8 mouse cellular contexts compared by ENCODE assay signal in genomic region chr5:123746253-123746652, GRCm38 (mm10). TPM values are rescaled to one million over a fixed set of nuclear protein-coding genes. Genes with fewer than 3 reads are reported as not detected.
A peak's percentile ranks its signal among the peaks of the same experiment; 100 is the strongest.
DNase-seq lines count a peak whose midpoint lies in the region; ATAC-seq and TF ChIP-seq lines count a peak whose summit lies in the region.

No protein-coding gene starts in this region.

- intact Hi-C loops in heart, postnatal 25 days (cut with DNase I) = no loop called here

- peak overlapping the region; percentile 88 for H3K9ac ChIP-seq in heart, embryonic 14.5 days (ENCODE audit: low read length)
- H3K9ac ChIP-seq in MEL (ENCODE audit: control insufficient read depth, low read depth, low read length, poor library complexity, severe bottlenecking) = no peak overlapping the region
- H3K9ac ChIP-seq in hindbrain, embryonic 11.5 days (ENCODE audit: low read depth, low read length) = no peak overlapping the region
- H3K9ac ChIP-seq in midbrain, embryonic 12.5 days (replicated peaks) = 0 out of 2 replicates have a peak overlapping the region, but pooled peaks have one; percentile 17

- DNase-seq in heart, postnatal 25 days (ENCODE audit: low spot score) = no peak
- no peak for DNase-seq in MEL (ENCODE audit: low read depth, low spot score)
- no peak for DNase-seq in hindbrain, embryonic 11.5 days (ENCODE audit: low spot score)
- DNase-seq in embryo, embryonic 10 days (ENCODE audit: low spot score) = no peak
- DNase-seq in frontal cortex, adult 2 months (ENCODE audit: extremely low spot score in 1 of 2, low spot score in 1 of 2) = no peak
- no peak for DNase-seq in lung, postnatal 36 days

- peak overlapping the region in 1 of 2 experiments; percentile 30; a peak in 1 of 4 replicates for H3K27ac ChIP-seq in heart, embryonic 14.5 days (replicated peaks in 1 of 2; ENCODE audit: control insufficient read depth in 1 of 2, insufficient read depth in 1 of 2, low read depth in 2 of 2, low read length in 2 of 2)
- no peak overlapping the region for H3K27ac ChIP-seq in MEL (ENCODE audit: control insufficient read depth, low read depth, low read length)
- no peak overlapping the region for H3K27ac ChIP-seq in hindbrain, embryonic 11.5 days (ENCODE audit: low read depth, low read length)
- no peak overlapping the region for H3K27ac ChIP-seq in midbrain, embryonic 12.5 days (replicated peaks)

- no peak for TF ChIP-seq CTCF in MEL (IDR thresholded peaks at IDR 0.05 in 2 of 3, conservative IDR thresholded peaks at IDR 0.05 in 1 of 3; ENCODE audit: control insufficient read depth in 1 of 3, insufficient read depth in 1 of 3, low read depth in 2 of 3, low read length in 3 of 3, poor library complexity in 1 of 3, severe bottlenecking in 1 of 3)

- TF ChIP-seq EP300 in MEL (IDR thresholded peaks at IDR 0.05; ENCODE audit: low read depth in 1 of 2, low read length in 2 of 2) = peak; percentile 84 to 87

- no peaks in the 10 kb centered on the region for H3K9me3 ChIP-seq in heart, embryonic 14.5 days (ENCODE audit: control insufficient read depth, low read length)
- H3K9me3 ChIP-seq in MEL (replicated peaks; ENCODE audit: insufficient read depth, low read length) = no peaks in the 10 kb centered on the region
- H3K9me3 ChIP-seq in hindbrain, embryonic 11.5 days (ENCODE audit: control insufficient read depth, low read length) = no peaks in the 10 kb centered on the region
- no peaks in the 10 kb centered on the region for H3K9me3 ChIP-seq in midbrain, embryonic 12.5 days

- H3K4me3 ChIP-seq in heart, embryonic 14.5 days (ENCODE audit: control insufficient read depth in 1 of 2, insufficient read depth in 1 of 2, low read depth in 1 of 2, low read length in 2 of 2) = 0 out of 4 replicates have a peak overlapping the region, but pooled peaks of 1 of the 2 experiments have one; percentile 77
- H3K4me3 ChIP-seq in MEL (ENCODE audit: control insufficient read depth in 1 of 2, insufficient read depth in 1 of 2, low read depth in 2 of 2, low read length in 2 of 2) = 0 out of 4 replicates have a peak overlapping the region, but pooled peaks of 1 of the 2 experiments have one; percentile 77
- H3K4me3 ChIP-seq in hindbrain, embryonic 11.5 days (ENCODE audit: low read depth, low read length) = 0 out of 2 replicates have a peak overlapping the region, but pooled peaks have one; percentile 12
- peak overlapping the region; percentile 76 for H3K4me3 ChIP-seq in midbrain, embryonic 12.5 days

- peaks cover 38% of the 10 kb centered on the region for H3K36me3 ChIP-seq in heart, embryonic 14.5 days (ENCODE audit: control insufficient read depth, insufficient read depth, low read length)
- peaks cover 44 to 45% of the 10 kb centered on the region in 2 experiments for H3K36me3 ChIP-seq in MEL (ENCODE audit: control insufficient read depth in 1 of 2, insufficient read depth in 2 of 2, low read length in 2 of 2)
- no peaks in the 10 kb centered on the region; the same call in 1 of the 2 replicates for H3K36me3 ChIP-seq in hindbrain, embryonic 11.5 days (ENCODE audit: control insufficient read depth, insufficient read depth, low read length)
- peaks cover 26% of the 10 kb centered on the region for H3K36me3 ChIP-seq in midbrain, embryonic 12.5 days

- H3K4me1 ChIP-seq in heart, embryonic 14.5 days (ENCODE audit: control insufficient read depth in 2 of 2, insufficient read depth in 2 of 2, low read length in 2 of 2) = peaks cover 3 to 23% of the 10 kb centered on the region in 2 experiments; a peak in 3 of 4 replicates
- H3K4me1 ChIP-seq in MEL (ENCODE audit: control insufficient read depth in 1 of 2, insufficient read depth in 2 of 2, low read length in 2 of 2) = peaks cover 11 to 16% of the 10 kb centered on the region in 2 experiments
- peaks cover 6% of the 10 kb centered on the region for H3K4me1 ChIP-seq in hindbrain, embryonic 11.5 days (replicated peaks; ENCODE audit: control insufficient read depth, insufficient read depth, low read length)
- H3K4me1 ChIP-seq in midbrain, embryonic 12.5 days = peaks cover 28% of the 10 kb centered on the region

- ATAC-seq in heart, embryonic 14.5 days (ENCODE audit: insufficient number of reproducible peaks, insufficient read depth, low FRiP score, low read depth) = no peak
- no peak for ATAC-seq in hindbrain, embryonic 11.5 days (ENCODE audit: low FRiP score)
- no peak for ATAC-seq in midbrain, embryonic 12.5 days (ENCODE audit: low FRiP score, low read depth)

- peaks cover 51% of the 10 kb centered on the region for H3K79me2 ChIP-seq in MEL (ENCODE audit: control insufficient read depth, insufficient read depth, low read length, poor library complexity)

- no peak for TF ChIP-seq POLR2A in MEL (IDR thresholded peaks at IDR 0.05; ENCODE audit: control insufficient read depth in 1 of 2, insufficient read depth in 1 of 2, low read depth in 1 of 2, low read length in 2 of 2, poor library complexity in 1 of 2)

- no peak for TF ChIP-seq RAD21 in MEL (IDR thresholded peaks at IDR 0.05; ENCODE audit: low read depth, low read length)

- H3K27me3 ChIP-seq in heart, embryonic 14.5 days (ENCODE audit: control insufficient read depth, insufficient read depth, low read length) = no peaks in the 10 kb centered on the region
- H3K27me3 ChIP-seq in MEL (ENCODE audit: control insufficient read depth in 1 of 2, insufficient read depth in 2 of 2, low read length in 2 of 2) = no peaks in the 10 kb centered on the region
- no peaks in the 10 kb centered on the region for H3K27me3 ChIP-seq in hindbrain, embryonic 11.5 days (ENCODE audit: control insufficient read depth, insufficient read depth, low read length)
- H3K27me3 ChIP-seq in midbrain, embryonic 12.5 days = no peaks in the 10 kb centered on the region

- peak overlapping the region; percentile 84 for H3K4me2 ChIP-seq in heart, embryonic 14.5 days (ENCODE audit: low read length)
- H3K4me2 ChIP-seq in hindbrain, embryonic 11.5 days (replicated peaks; ENCODE audit: low read depth, low read length) = peak overlapping the region; percentile 69; the same call in 1 of the 2 replicates
- peak overlapping the region; percentile 87 for H3K4me2 ChIP-seq in midbrain, embryonic 12.5 days (replicated peaks)

TF ChIP-seq in MEL, 35 proteins besides CTCF, POLR2A, EP300 and RAD21 (continues in another document):
- TF ChIP-seq KAT2A (conservative IDR thresholded peaks at IDR 0.05; ENCODE audit: low read depth, low read length) (no peak), NELFE (IDR thresholded peaks at IDR 0.05; ENCODE audit: low read depth, low read length) (no peak), USF1 (IDR thresholded peaks at IDR 0.05; ENCODE audit: low read depth, low read length) (no peak), MXI1 (IDR thresholded peaks at IDR 0.05; ENCODE audit: low read depth, low read length) (no peak; the same call in 1 of the 2 replicates), GATA1 (IDR thresholded peaks at IDR 0.05; ENCODE audit: low read depth, low read length) (peak; percentile 91), ELF1 (IDR thresholded peaks at IDR 0.05; ENCODE audit: low read depth, low read length) (no peak), CHD1 (IDR thresholded peaks at IDR 0.05; ENCODE audit: low read depth, low read length) (no peak), BHLHE40 (IDR thresholded peaks at IDR 0.05; ENCODE audit: borderline replicate concordance, low read depth, low read length) (0 out of 2 replicates have a peak, but pooled peaks have one; percentile 28), MYB (IDR thresholded peaks at IDR 0.05; ENCODE audit: low read depth, low read length) (peak; percentile 57; the same call in 1 of the 2 replicates), HCFC1 (IDR thresholded peaks at IDR 0.05; ENCODE audit: low read depth, low read length) (no peak), MAZ (IDR thresholded peaks at IDR 0.05; ENCODE audit: low read depth, low read length) (no peak), SMC3 (IDR thresholded peaks at IDR 0.05; ENCODE audit: low read depth, low read length) (no peak), MAFK (IDR thresholded peaks at IDR 0.05; ENCODE audit: borderline replicate concordance, low read depth, low read length) (peak; percentile 43; the same call in 1 of the 2 replicates), ETS1 (IDR thresholded peaks at IDR 0.05; ENCODE audit: low read depth, low read length) (peak; percentile 94), TAL1 (IDR thresholded peaks at IDR 0.05; ENCODE audit: low read length) (peak; percentile 53), SIN3A (IDR thresholded peaks at IDR 0.05; ENCODE audit: low read length) (peak; percentile 72)

RNA-seq across cellular contexts. Expression of gene Rsrc2, which starts 3.0 kb away (rescaled TPM):
- 77.3 and 80.5 TPM in 2 replicates for polyA plus RNA-seq in heart, embryonic 14.5 days (2014; fragmentation: Nextera tagmentation; extraction: Ambion mirVana)
- total RNA-seq in heart, postnatal 25 days (2021) = 10 to 100 TPM; 45.9 to 47.3 TPM
- 55.2 and 56.9 TPM in 2 replicates for total RNA-seq in MEL (2012; rRNA removed)
- polyA plus RNA-seq in MEL (2012; ENCODE audit: insufficient read depth in 1 of 2, insufficient read length in 2 of 2, low read depth in 1 of 2, low replicate concordance in 2 of 2, missing spikeins in 1 of 2) = 10 to 100 TPM in 1 of 2 experiments, not detected in 1; 82.9 TPM
- polyA plus RNA-seq in hindbrain, embryonic 11.5 days (2014; fragmentation: Nextera tagmentation; extraction: Ambion mirVana) = 165 and 183 TPM in 2 replicates
- 174 and 182 TPM in 2 replicates for polyA plus RNA-seq in midbrain, embryonic 12.5 days (2016; fragmentation: Nextera tagmentation; extraction: Ambion mirVana)
- polyA plus RNA-seq in frontal cortex, adult 2 months (2012; rRNA removed) = 105 and 129 TPM in 2 replicates

RNA-seq across cellular contexts. Expression of gene Kntc1, which starts 3.3 kb away (rescaled TPM):
- 19.4 and 23.1 TPM in 2 replicates for polyA plus RNA-seq in heart, embryonic 14.5 days (2014; fragmentation: Nextera tagmentation; extraction: Ambion mirVana)
- total RNA-seq in heart, postnatal 25 days (2021) = under 1 TPM; 0.56 to 0.86 TPM
- 27.0 and 28.5 TPM in 2 replicates for total RNA-seq in MEL (2012; rRNA removed)
- 10 to 100 TPM in 1 of 2 experiments, not detected in 1; 29.7 TPM for polyA plus RNA-seq in MEL (2012; ENCODE audit: insufficient read depth in 1 of 2, insufficient read length in 2 of 2, low read depth in 1 of 2, low replicate concordance in 2 of 2, missing spikeins in 1 of 2)
- 27.0 and 30.5 TPM in 2 replicates for polyA plus RNA-seq in hindbrain, embryonic 11.5 days (2014; fragmentation: Nextera tagmentation; extraction: Ambion mirVana)
- 36.5 and 44.9 TPM in 2 replicates for polyA plus RNA-seq in midbrain, embryonic 12.5 days (2016; fragmentation: Nextera tagmentation; extraction: Ambion mirVana)
- polyA plus RNA-seq in frontal cortex, adult 2 months (2012; rRNA removed) = 0.60 and 0.78 TPM in 2 replicates

RNA-seq across cellular contexts. Expression of gene Zcchc8, which starts 25.4 kb away (rescaled TPM):
- polyA plus RNA-seq in heart, embryonic 14.5 days (2014; fragmentation: Nextera tagmentation; extraction: Ambion mirVana) = 57.0 and 63.1 TPM in 2 replicates
- 10 to 100 TPM; 23.2 to 25.1 TPM for total RNA-seq in heart, postnatal 25 days (2021)
- 17.2 and 18.4 TPM in 2 replicates for total RNA-seq in MEL (2012; rRNA removed)
- polyA plus RNA-seq in MEL (2012; ENCODE audit: insufficient read depth in 1 of 2, insufficient read length in 2 of 2, low read depth in 1 of 2, low replicate concordance in 2 of 2, missing spikeins in 1 of 2) = 10 to 100 TPM in 1 of 2 experiments, not detected in 1; 57.4 TPM
- polyA plus RNA-seq in hindbrain, embryonic 11.5 days (2014; fragmentation: Nextera tagmentation; extraction: Ambion mirVana) = 73.4 and 83.6 TPM in 2 replicates
- polyA plus RNA-seq in midbrain, embryonic 12.5 days (2016; fragmentation: Nextera tagmentation; extraction: Ambion mirVana) = 92.4 and 97.3 TPM in 2 replicates
- 56.0 and 61.6 TPM in 2 replicates for polyA plus RNA-seq in frontal cortex, adult 2 months (2012; rRNA removed)

Comparison
In these comparisons a context has a peak if more than half of its experiments do, and no peak if none do; other contexts are left out.
1. H3K9ac ChIP-seq: peak in heart, embryonic 14.5 days (single experiment) and midbrain, embryonic 12.5 days (single experiment); none in MEL (single experiment) and hindbrain, embryonic 11.5 days (single experiment).
2. Peak in every context shown above with its lines, with median percentiles within 50 percentile points of each other: H3K4me2 ChIP-seq.